Mouse (Mus musculus) retina, embryonic 14.5 days (tissue): ENCODE data around the gene Phex.
A peak's percentile ranks its signal among the peaks of the same experiment; 100 is the strongest.

Source experiments
- DNase-seq: peaks from one replicate; pipeline ENCODE4 v3.0.0-alpha.2; 2015; ENCODE audit warnings: low spot score

Phex gene

GRCm38 (mm10) chrX:157307411-157307810 is 107.7 kb downstream of the Phex start:
- DNase-seq, result peak; percentile 81

GRCm38 (mm10) chrX:157306796-157307405 is 108.2 kb downstream of the Phex start:
- DNase-seq, result peak; percentile 22

GRCm38 (mm10) chrX:157305852-157306232 is 109.3 kb downstream of the Phex start:
- DNase-seq, result no peak

- peak; percentile 44 for DNase-seq
Observed at GRCm38 (mm10) chrX:157305193-157305851, 109.8 kb downstream of the Phex start.

- DNase-seq, result no peak
Observed at GRCm38 (mm10) chrX:157292411-157292810, 122.7 kb downstream of the Phex start.

GRCm38 (mm10) chrX:157276581-157276980 is 138.5 kb downstream of the Phex start:
- DNase-seq, result no peak

- no peak for DNase-seq
Observed at GRCm38 (mm10) chrX:157273291-157273690, 141.8 kb downstream of the Phex start.

- no peak for DNase-seq
Observed at GRCm38 (mm10) chrX:157271609-157272008, 143.5 kb downstream of the Phex start.

- no peak for DNase-seq
Observed at GRCm38 (mm10) chrX:157269726-157270305, 145.3 kb downstream of the Phex start.

- no peak for DNase-seq
Observed at GRCm38 (mm10) chrX:157268141-157268540, 147.0 kb downstream of the Phex start.

- no peak for DNase-seq
Observed at GRCm38 (mm10) chrX:157202736-157203135, 212.4 kb downstream of the Phex start.

- DNase-seq, result no peak
Observed at GRCm38 (mm10) chrX:157184167-157184566, 230.9 kb downstream of the Phex start.

GRCm38 (mm10) chrX:157180845-157181244 is 234.3 kb downstream of the Phex start:
- no peak for DNase-seq

GRCm38 (mm10) chrX:157164142-157164541 is 251.0 kb downstream of the Phex start:
- DNase-seq, result no peak

- no peak for DNase-seq
Observed at GRCm38 (mm10) chrX:157163394-157163793, 251.7 kb downstream of the Phex start.

GRCm38 (mm10) chrX:157144675-157145074 is 270.4 kb downstream of the Phex start:
- DNase-seq, result no peak

GRCm38 (mm10) chrX:157139601-157140000 is 275.5 kb downstream of the Phex start:
- no peak for DNase-seq
